Mouse (Mus musculus) C2C12 (cell line): Measurements from ENCODE around the gene Gm10718. TPM values are rescaled to one million over a fixed set of nuclear protein-coding genes. Genes with fewer than 3 reads are reported as not detected.
"Not testable (repeated sequence)": the region's sequence is repeated elsewhere in the genome, so short reads cannot be mapped to it uniquely, and the experiment has no call there.

Experiments
- H3K27me3 ChIP-seq: one replicate; pipeline ENCODE4 v1.6.1; 2011; ENCODE audit not compliant: control insufficient read depth, insufficient read depth, insufficient read length
- H3K36me3 ChIP-seq: one replicate; pipeline ENCODE4 v1.6.1; 2011; ENCODE audit not compliant: control insufficient read depth, insufficient read depth
- H3K4me3 ChIP-seq: one replicate; pipeline ENCODE4 v1.5.1; 2011; ENCODE audit warnings: mild to moderate bottlenecking, control low read depth; ENCODE audit not compliant: poor library complexity, insufficient read depth, severe bottlenecking
- H3K79me2 ChIP-seq: one replicate; pipeline ENCODE4 v1.6.1; 2011; ENCODE audit not compliant: control insufficient read depth, insufficient read depth
- H3K79me3 ChIP-seq: one replicate; pipeline ENCODE4 v1.6.1; 2011; ENCODE audit warnings: low read depth, control low read depth
- H3ac ChIP-seq: one replicate; pipeline ENCODE3; 2011; ENCODE audit warnings: low read depth; ENCODE audit not compliant: control insufficient read depth, insufficient read length
- microRNA-seq: library from miRNA; unstranded; fragments of <30 nt; microRNA quantifications from one replicate; pipeline ENCODE4, GENCODE M21; 2019; ENCODE audit warnings: borderline microRNAs expressed
- polyA plus RNA-seq: library from polyadenylated mRNA; unstranded; fragments of >200 nt; fragmentation: generic; extraction: Trizol; gene quantifications from one replicate; pipeline ENCODE4 v1.2.1, GENCODE M21; 2012; ENCODE audit warnings: missing spikeins

Gene Gm10718
- polyA plus RNA-seq, 1 experiment = not detected

- not testable (repeated sequence) for H3K79me3 ChIP-seq, H3K36me3 ChIP-seq, H3K27me3 ChIP-seq
These were observed 3.9 kb downstream of the Gm10718 start for GRCm38 (mm10) chr9:3027200-3027599.

DNA sequence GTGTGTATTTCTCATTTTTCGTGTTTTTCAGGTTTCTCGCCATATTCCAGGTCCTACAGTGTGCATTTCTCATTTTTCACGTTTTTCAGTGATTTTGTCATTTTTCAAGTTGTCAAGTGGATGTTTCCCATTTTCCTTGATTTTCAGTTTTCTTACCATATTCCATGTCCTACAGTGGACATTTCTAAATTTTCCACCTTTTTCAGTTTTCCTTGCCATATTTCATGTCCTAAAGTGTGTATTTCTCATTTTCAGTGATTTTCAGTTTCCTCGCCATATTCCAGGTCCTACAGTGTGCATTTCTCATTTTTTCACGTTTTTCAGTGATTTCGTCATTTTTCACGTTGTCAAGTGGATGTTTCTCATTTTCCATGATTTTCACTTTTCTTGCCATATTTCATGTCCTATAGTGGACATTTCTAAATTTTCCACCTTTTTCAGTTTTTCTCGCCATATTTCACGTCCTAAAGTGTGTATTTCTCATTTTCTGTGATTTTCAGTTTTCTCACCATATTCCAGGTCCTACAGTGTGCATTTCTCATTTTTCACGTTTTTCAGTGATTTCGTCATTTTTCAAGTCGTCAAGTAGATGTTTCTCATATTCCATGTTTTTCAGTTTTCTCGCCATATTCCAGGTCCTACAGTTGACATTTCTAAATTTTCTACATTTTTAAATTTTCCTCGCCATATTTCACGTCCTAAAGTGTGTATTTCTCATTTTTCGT is 6.1 kb downstream of the Gm10718 start:
- H3ac ChIP-seq, H3K79me3 ChIP-seq, H3K79me2 ChIP-seq, H3K4me3 ChIP-seq, H3K36me3 ChIP-seq, H3K27me3 ChIP-seq: not testable (repeated sequence)

More at GRCm38 (mm10) chr9:3027200-3027599, 3.9 kb downstream of the Gm10718 start:
- not testable (repeated sequence) for H3ac ChIP-seq, H3K4me3 ChIP-seq, H3K79me2 ChIP-seq

DNA sequence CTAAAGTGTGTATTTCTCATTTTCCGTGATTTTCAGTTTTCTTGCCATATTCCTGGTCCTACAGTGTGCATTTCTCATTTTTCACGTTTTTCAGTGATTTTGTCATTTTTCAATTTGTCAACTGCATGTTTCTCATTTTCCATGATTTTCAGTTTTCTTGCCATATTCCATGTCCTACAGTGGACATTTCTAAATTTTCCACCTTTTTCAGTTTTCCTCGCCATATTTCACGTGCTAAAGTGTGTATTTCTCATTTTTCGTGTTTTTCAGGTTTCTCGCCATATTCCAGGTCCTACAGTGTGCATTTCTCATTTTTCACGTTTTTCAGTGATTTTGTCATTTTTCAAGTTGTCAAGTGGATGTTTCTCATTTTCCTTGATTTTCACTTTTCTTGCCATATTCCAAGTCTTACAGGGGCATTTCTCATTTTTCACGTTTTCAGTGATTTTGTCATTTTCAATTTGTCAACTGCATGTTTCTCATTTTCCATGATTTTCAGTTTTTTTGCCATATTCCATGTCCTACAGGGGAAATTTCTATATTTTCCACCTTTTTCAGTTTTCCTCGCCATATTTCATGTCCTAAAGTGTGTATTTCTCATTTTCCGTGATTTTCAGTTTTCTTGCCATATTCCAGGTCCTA is 7.5 kb downstream of the Gm10718 start:
- H3K4me3 ChIP-seq, H3K27me3 ChIP-seq, H3K79me2 ChIP-seq, H3K79me3 ChIP-seq, H3ac ChIP-seq, H3K36me3 ChIP-seq: not testable (repeated sequence)

DNA sequence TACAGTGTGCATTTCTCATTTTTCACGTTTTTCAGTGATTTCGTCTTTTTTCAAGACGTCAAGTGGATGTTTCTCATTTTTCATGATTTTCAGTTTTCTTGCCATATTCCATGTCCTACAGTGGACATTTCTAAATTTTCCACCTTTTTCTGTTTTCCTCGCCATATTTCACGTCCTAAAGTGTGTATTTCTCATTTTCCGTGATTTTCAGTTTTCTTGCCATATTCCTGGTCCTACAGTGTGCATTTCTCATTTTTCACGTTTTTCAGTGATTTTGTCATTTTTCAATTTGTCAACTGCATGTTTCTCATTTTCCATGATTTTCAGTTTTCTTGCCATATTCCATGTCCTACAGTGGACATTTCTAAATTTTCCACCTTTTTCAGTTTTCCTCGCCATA is 11.0 kb downstream of the Gm10718 start, which contains the start of gene Gm17535:
TSS of gene Gm17535 (plus strand) at position 301 of the 400 bp plus-strand sequence.
- H3K36me3 ChIP-seq = not testable (repeated sequence)

GRCm38 (mm10) chr9:3036577-3036976 is 13.2 kb downstream of the Gm10718 start, which contains the start of gene Gm10715:
TSS of gene Gm10715 (plus strand) at chr9:3036877.
- not testable (repeated sequence) for H3K79me3 ChIP-seq, H3K27me3 ChIP-seq, H3K36me3 ChIP-seq, H3K79me2 ChIP-seq, H3ac ChIP-seq, H3K4me3 ChIP-seq

More for the DNA sequence above, 11.0 kb downstream of the Gm10718 start, which contains the start of gene Gm17535:
- not testable (repeated sequence) for H3K4me3 ChIP-seq, H3K79me3 ChIP-seq, H3K79me2 ChIP-seq, H3K27me3 ChIP-seq, H3ac ChIP-seq

DNA sequence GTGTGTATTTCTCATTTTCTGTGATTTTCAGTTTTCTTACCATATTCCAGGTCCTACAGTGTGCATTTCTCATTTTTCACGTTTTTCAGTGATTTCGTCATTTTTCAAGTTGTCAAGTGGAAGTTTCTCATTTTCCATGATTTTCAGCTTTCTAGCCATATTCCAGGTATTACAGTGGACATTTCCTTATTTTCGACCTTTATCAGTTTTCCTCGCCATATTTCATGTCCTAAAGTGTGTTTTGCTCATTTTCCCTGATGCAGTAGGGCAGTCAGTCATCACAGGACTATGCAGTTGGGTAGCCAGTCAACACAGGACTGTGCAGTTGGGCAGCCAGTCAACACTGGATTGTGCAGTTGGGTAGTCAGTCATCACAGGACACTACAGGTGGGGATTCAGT is 14.8 kb downstream of the Gm10718 start:
- H3K27me3 ChIP-seq, H3K36me3 ChIP-seq, H3K79me2 ChIP-seq, H3K4me3 ChIP-seq, H3ac ChIP-seq, H3K79me3 ChIP-seq: not testable (repeated sequence)

Small RNA genes lying within 50 kb of the gene (microRNA-seq; reads per million reads assigned to microRNA genes)
- gene Mir101c = not detected

Other genes starting within 250 kb of the Gm10718 start
- not detected for gene Gm10722, start 22.6 kb upstream of the Gm10718 start, polyA plus RNA-seq
- gene Gm11168, start 20.2 kb upstream of the Gm10718 start, polyA plus RNA-seq = not detected
- gene Gm10721, start 10.4 kb upstream of the Gm10718 start, polyA plus RNA-seq = not detected
- not detected for gene Gm10720, start 7.9 kb upstream of the Gm10718 start, polyA plus RNA-seq
- gene Gm10719, start 6.1 kb upstream of the Gm10718 start, polyA plus RNA-seq = not detected
- not detected for gene Gm10717, start 1.9 kb downstream of the Gm10718 start, polyA plus RNA-seq
- gene Gm17535, start 11.1 kb downstream of the Gm10718 start, polyA plus RNA-seq = not detected
- not detected for gene Gm10715, start 13.3 kb downstream of the Gm10718 start, polyA plus RNA-seq